Mouse (Mus musculus): ENCODE measurements at regions not wholly inside any gene's neighbourhood (a gene's known extent, or its start where the extent isn't known, plus 50 kb on each side); places are given as distances from the start of the nearest gene placed in this dataset.

DNA sequence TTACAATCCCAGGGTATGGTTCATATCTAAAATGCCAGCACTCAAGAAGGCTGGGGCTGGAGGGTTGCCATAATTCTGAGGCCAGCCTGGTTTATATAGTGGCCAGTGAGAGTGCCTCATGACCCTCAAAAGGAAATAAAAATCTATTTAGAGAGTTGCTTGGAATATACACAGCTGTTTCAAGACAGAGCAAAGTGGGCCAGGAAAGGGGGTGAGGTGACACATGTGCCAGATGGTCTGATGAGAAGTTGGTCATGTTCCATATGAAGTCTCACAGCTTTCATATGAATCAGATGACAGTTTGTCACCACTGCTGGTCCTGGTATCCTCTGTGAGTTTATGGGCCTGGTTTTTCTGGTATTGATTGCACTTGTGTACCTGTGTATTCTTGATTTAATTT is 261.5 kb upstream of the Ube2e3 start:
- DNase-seq (ENCODE audit: low read depth, low spot score): no peak
- in situ Hi-C loops (cut with MboI; ENCODE audit: low sequenced_read_pairs in 2 of 2, unreplicated experiment in 2 of 2): no loop called here
- Histone ChIP-seq H3K9ac (ENCODE audit: insufficient read depth, low read depth, low read length, poor library complexity, severe bottlenecking) (no peak overlapping the region), H3K27ac (ENCODE audit: insufficient read depth, low read depth, low read length, poor library complexity, severe bottlenecking) (no peak overlapping the region), H3K36me3 (ENCODE audit: control insufficient read depth, insufficient read depth, low read length, poor library complexity, severe bottlenecking) (no peaks in the 10 kb centered on the region), H3K9me3 (ENCODE audit: control insufficient read depth, insufficient read depth, low read depth, low read length) (no peaks in the 10 kb centered on the region), H3K4me3 (ENCODE audit: insufficient read depth in 1 of 2, low read depth in 1 of 2, low read length in 2 of 2, poor library complexity in 1 of 2, severe bottlenecking in 1 of 2) (no peak overlapping the region), H3K4me1 (ENCODE audit: control insufficient read depth in 2 of 2, insufficient read depth in 2 of 2, low read length in 2 of 2, poor library complexity in 1 of 2) (no peaks in the 10 kb centered on the region)
- TF ChIP-seq MAFK (IDR thresholded peaks at IDR 0.05; ENCODE audit: insufficient read depth, low read depth, low read length) (no peak), ZNF384 (IDR thresholded peaks at IDR 0.05; ENCODE audit: low read depth, low read length) (no peak), HCFC1 (IDR thresholded peaks at IDR 0.05; ENCODE audit: borderline replicate concordance, insufficient read depth, low read length) (no peak), ZC3H11A (IDR thresholded peaks at IDR 0.05; ENCODE audit: borderline replicate concordance, low read depth, low read length) (no peak), CHD2 (IDR thresholded peaks at IDR 0.05; ENCODE audit: low read depth, low read length) (no peak)

GRCm38 (mm10) chr2:78600753-78601152 is 267.2 kb upstream of the Ube2e3 start:
- Histone ChIP-seq H3K4me1 (ENCODE audit: control insufficient read depth in 2 of 2, insufficient read depth in 2 of 2, low read length in 2 of 2, poor library complexity in 1 of 2) (no peaks in the 10 kb centered on the region), H3K9me3 (ENCODE audit: control insufficient read depth, insufficient read depth, low read depth, low read length) (no peaks in the 10 kb centered on the region), H3K9ac (ENCODE audit: insufficient read depth, low read depth, low read length, poor library complexity, severe bottlenecking) (no peak overlapping the region), H3K27ac (ENCODE audit: insufficient read depth, low read depth, low read length, poor library complexity, severe bottlenecking) (no peak overlapping the region), H3K36me3 (ENCODE audit: control insufficient read depth, insufficient read depth, low read length, poor library complexity, severe bottlenecking) (no peaks in the 10 kb centered on the region), H3K4me3 (ENCODE audit: insufficient read depth in 1 of 2, low read depth in 1 of 2, low read length in 2 of 2, poor library complexity in 1 of 2, severe bottlenecking in 1 of 2) (no peak overlapping the region)
- no peak for DNase-seq (ENCODE audit: low read depth, low spot score)
- no peak for TF ChIP-seq CHD2 (IDR thresholded peaks at IDR 0.05; ENCODE audit: low read depth, low read length)
- TF ChIP-seq HCFC1 (IDR thresholded peaks at IDR 0.05; ENCODE audit: borderline replicate concordance, insufficient read depth, low read length): no peak
- no peak for TF ChIP-seq ZC3H11A (IDR thresholded peaks at IDR 0.05; ENCODE audit: borderline replicate concordance, low read depth, low read length)
- no peak for TF ChIP-seq MAFK (IDR thresholded peaks at IDR 0.05; ENCODE audit: insufficient read depth, low read depth, low read length)
- no peak for TF ChIP-seq ZNF384 (IDR thresholded peaks at IDR 0.05; ENCODE audit: low read depth, low read length)
- in situ Hi-C loops (cut with MboI; ENCODE audit: low sequenced_read_pairs in 2 of 2, unreplicated experiment in 2 of 2): no loop called here

GRCm38 (mm10) chr2:78598039-78598438 is 269.9 kb upstream of the Ube2e3 start:
- Histone ChIP-seq H3K4me3 (ENCODE audit: insufficient read depth in 1 of 2, low read depth in 1 of 2, low read length in 2 of 2, poor library complexity in 1 of 2, severe bottlenecking in 1 of 2) (no peak overlapping the region), H3K36me3 (ENCODE audit: control insufficient read depth, insufficient read depth, low read length, poor library complexity, severe bottlenecking) (no peaks in the 10 kb centered on the region), H3K9ac (ENCODE audit: insufficient read depth, low read depth, low read length, poor library complexity, severe bottlenecking) (no peak overlapping the region), H3K4me1 (ENCODE audit: control insufficient read depth in 2 of 2, insufficient read depth in 2 of 2, low read length in 2 of 2, poor library complexity in 1 of 2) (no peaks in the 10 kb centered on the region), H3K27ac (ENCODE audit: insufficient read depth, low read depth, low read length, poor library complexity, severe bottlenecking) (no peak overlapping the region), H3K9me3 (ENCODE audit: control insufficient read depth, insufficient read depth, low read depth, low read length) (no peaks in the 10 kb centered on the region)
- in situ Hi-C loops (cut with MboI; ENCODE audit: low sequenced_read_pairs in 2 of 2, unreplicated experiment in 2 of 2): no loop called here
- DNase-seq (ENCODE audit: low read depth, low spot score): no peak
- no peak for TF ChIP-seq ZNF384 (IDR thresholded peaks at IDR 0.05; ENCODE audit: low read depth, low read length)
- no peak for TF ChIP-seq ZC3H11A (IDR thresholded peaks at IDR 0.05; ENCODE audit: borderline replicate concordance, low read depth, low read length)
- no peak for TF ChIP-seq MAFK (IDR thresholded peaks at IDR 0.05; ENCODE audit: insufficient read depth, low read depth, low read length)
- no peak for TF ChIP-seq CHD2 (IDR thresholded peaks at IDR 0.05; ENCODE audit: low read depth, low read length)
- TF ChIP-seq HCFC1 (IDR thresholded peaks at IDR 0.05; ENCODE audit: borderline replicate concordance, insufficient read depth, low read length): no peak

GRCm38 (mm10) chr2:78596251-78596650 is 271.7 kb upstream of the Ube2e3 start:
- H3K9ac ChIP-seq (ENCODE audit: insufficient read depth, low read depth, low read length, poor library complexity, severe bottlenecking): no peak overlapping the region
- no peaks in the 10 kb centered on the region for H3K4me1 ChIP-seq (ENCODE audit: control insufficient read depth in 2 of 2, insufficient read depth in 2 of 2, low read length in 2 of 2, poor library complexity in 1 of 2)
- no peaks in the 10 kb centered on the region for H3K36me3 ChIP-seq (ENCODE audit: control insufficient read depth, insufficient read depth, low read length, poor library complexity, severe bottlenecking)
- TF ChIP-seq ZC3H11A (IDR thresholded peaks at IDR 0.05; ENCODE audit: borderline replicate concordance, low read depth, low read length) (no peak), ZNF384 (IDR thresholded peaks at IDR 0.05; ENCODE audit: low read depth, low read length) (no peak), HCFC1 (IDR thresholded peaks at IDR 0.05; ENCODE audit: borderline replicate concordance, insufficient read depth, low read length) (no peak), CHD2 (IDR thresholded peaks at IDR 0.05; ENCODE audit: low read depth, low read length) (no peak), MAFK (IDR thresholded peaks at IDR 0.05; ENCODE audit: insufficient read depth, low read depth, low read length) (no peak)
- H3K9me3 ChIP-seq (ENCODE audit: control insufficient read depth, insufficient read depth, low read depth, low read length): no peaks in the 10 kb centered on the region
- H3K27ac ChIP-seq (ENCODE audit: insufficient read depth, low read depth, low read length, poor library complexity, severe bottlenecking): no peak overlapping the region
- H3K4me3 ChIP-seq (ENCODE audit: insufficient read depth in 1 of 2, low read depth in 1 of 2, low read length in 2 of 2, poor library complexity in 1 of 2, severe bottlenecking in 1 of 2): no peak overlapping the region
- DNase-seq (ENCODE audit: low read depth, low spot score): no peak
- in situ Hi-C loops (cut with MboI; ENCODE audit: low sequenced_read_pairs in 2 of 2, unreplicated experiment in 2 of 2): no loop called here

DNA sequence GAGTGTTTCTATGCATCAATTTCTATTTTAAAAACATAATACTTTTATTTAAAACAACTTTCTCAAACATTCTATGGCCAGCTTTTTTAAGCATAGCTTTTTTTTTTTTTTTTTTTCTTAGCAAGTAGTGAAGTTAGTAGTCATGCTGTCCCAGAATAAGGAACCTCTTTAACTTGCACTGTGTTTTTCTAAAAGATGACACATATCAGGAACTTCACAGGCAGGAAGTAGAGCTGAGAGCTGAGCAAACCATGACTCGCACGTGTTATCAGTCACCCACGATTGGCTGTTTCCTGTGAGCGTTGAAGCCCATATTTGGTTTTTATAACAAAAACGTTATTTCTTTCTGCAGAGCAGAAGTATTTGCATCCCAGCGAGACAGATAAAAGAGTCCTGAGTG is 287.9 kb upstream of the Ube2e3 start:
- in situ Hi-C loops (cut with MboI; ENCODE audit: low sequenced_read_pairs in 2 of 2, unreplicated experiment in 2 of 2): no loop called here
- H3K27ac ChIP-seq (ENCODE audit: insufficient read depth, low read depth, low read length, poor library complexity, severe bottlenecking): no peak overlapping the region
- no peaks in the 10 kb centered on the region for H3K4me1 ChIP-seq (ENCODE audit: control insufficient read depth in 2 of 2, insufficient read depth in 2 of 2, low read length in 2 of 2, poor library complexity in 1 of 2)
- no peaks in the 10 kb centered on the region for H3K36me3 ChIP-seq (ENCODE audit: control insufficient read depth, insufficient read depth, low read length, poor library complexity, severe bottlenecking)
- DNase-seq (ENCODE audit: low read depth, low spot score): no peak
- H3K4me3 ChIP-seq (ENCODE audit: insufficient read depth in 1 of 2, low read depth in 1 of 2, low read length in 2 of 2, poor library complexity in 1 of 2, severe bottlenecking in 1 of 2): no peak overlapping the region
- H3K9me3 ChIP-seq (ENCODE audit: control insufficient read depth, insufficient read depth, low read depth, low read length): no peaks in the 10 kb centered on the region
- H3K9ac ChIP-seq (ENCODE audit: insufficient read depth, low read depth, low read length, poor library complexity, severe bottlenecking): no peak overlapping the region
- TF ChIP-seq CHD2 (IDR thresholded peaks at IDR 0.05; ENCODE audit: low read depth, low read length) (no peak), ZC3H11A (IDR thresholded peaks at IDR 0.05; ENCODE audit: borderline replicate concordance, low read depth, low read length) (no peak), MAFK (IDR thresholded peaks at IDR 0.05; ENCODE audit: insufficient read depth, low read depth, low read length) (no peak), ZNF384 (IDR thresholded peaks at IDR 0.05; ENCODE audit: low read depth, low read length) (no peak), HCFC1 (IDR thresholded peaks at IDR 0.05; ENCODE audit: borderline replicate concordance, insufficient read depth, low read length) (no peak)
